Mouse (Mus musculus): Measurements from ENCODE around the gene Gm4303. TPM values are rescaled to one million over a fixed set of nuclear protein-coding genes. Genes with fewer than 3 reads are reported as not detected.
"Not testable (repeated sequence)": the region's sequence is repeated elsewhere in the genome, so short reads cannot be mapped to it uniquely, and the experiment has no call there.

Gm4303 gene
- not detected for polyA plus RNA-seq (2012; fragmentation: generic; extraction: Trizol)
- long read RNA-seq, experiment 1: 0 reads
- long read RNA-seq, experiment 2: 0 reads

GRCm38 (mm10) chr10:100345672-100346071, at the start of gene Gm4303:
TSS of gene Gm4303 (plus strand) at chr10:100345972.
- H3K36me3 ChIP-seq (ENCODE audit: control insufficient read depth, insufficient read depth); H3K79me3 ChIP-seq (ENCODE audit: low read depth); H3K27me3 ChIP-seq (ENCODE audit: control insufficient read depth, insufficient read depth, insufficient read length); H3ac ChIP-seq (ENCODE audit: control insufficient read depth, insufficient read length, low read depth); H3K79me2 ChIP-seq (ENCODE audit: control insufficient read depth, insufficient read depth); H3K4me3 ChIP-seq (ENCODE audit: insufficient read depth, poor library complexity, severe bottlenecking): not testable (repeated sequence)

GRCm38 (mm10) chr10:100296105-100296504, 49.7 kb upstream of the Gm4303 start:
- no peak for TF ChIP-seq MYOG (IDR thresholded peaks at IDR 0.05; ENCODE audit: control insufficient read depth, extremely low read depth, insufficient read length)
- no peaks in the 10 kb centered on the region for H3K79me3 ChIP-seq (ENCODE audit: low read depth)
- H3ac ChIP-seq (ENCODE audit: control insufficient read depth, insufficient read length, low read depth): no peak overlapping the region
- no peaks in the 10 kb centered on the region for H3K36me3 ChIP-seq (ENCODE audit: control insufficient read depth, insufficient read depth)
- no peaks in the 10 kb centered on the region for H3K79me2 ChIP-seq (ENCODE audit: control insufficient read depth, insufficient read depth)
- no peaks in the 10 kb centered on the region for H3K27me3 ChIP-seq (ENCODE audit: control insufficient read depth, insufficient read depth, insufficient read length)
- no peak overlapping the region for H3K4me3 ChIP-seq (ENCODE audit: insufficient read depth, poor library complexity, severe bottlenecking)

DNA sequence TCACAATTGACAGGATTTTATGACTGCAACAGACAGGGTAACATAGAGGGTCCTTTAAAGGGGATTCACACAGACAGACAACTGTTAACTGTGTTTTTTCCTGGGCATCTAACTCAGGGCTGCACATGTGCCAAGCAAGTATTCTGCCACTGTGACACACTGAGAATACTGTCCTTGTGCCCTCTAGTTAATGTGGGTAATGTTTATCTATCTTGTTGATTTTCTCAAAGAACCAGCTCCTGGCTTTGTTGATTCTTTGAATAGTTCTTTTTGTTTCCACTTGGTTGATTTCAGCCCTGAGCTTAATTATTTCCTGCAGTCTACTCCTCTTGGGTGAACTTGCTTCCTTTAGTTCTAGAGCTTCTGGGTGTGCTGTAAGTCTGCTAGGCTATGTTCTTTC, 45.7 kb upstream of the Gm4303 start:
- not testable (repeated sequence) for H3K36me3 ChIP-seq (ENCODE audit: control insufficient read depth, insufficient read depth); H3K4me3 ChIP-seq (ENCODE audit: insufficient read depth, poor library complexity, severe bottlenecking); H3K27me3 ChIP-seq (ENCODE audit: control insufficient read depth, insufficient read depth, insufficient read length); H3K79me3 ChIP-seq (ENCODE audit: low read depth); H3ac ChIP-seq (ENCODE audit: control insufficient read depth, insufficient read length, low read depth); H3K79me2 ChIP-seq (ENCODE audit: control insufficient read depth, insufficient read depth)

- not testable (repeated sequence) for H3K27me3 ChIP-seq (ENCODE audit: control insufficient read depth, insufficient read depth, insufficient read length); H3ac ChIP-seq (ENCODE audit: control insufficient read depth, insufficient read length, low read depth); H3K36me3 ChIP-seq (ENCODE audit: control insufficient read depth, insufficient read depth)
Measured at GRCm38 (mm10) chr10:100335376-100335775, 10.4 kb upstream of the Gm4303 start, which contains the start of gene Gm4301. TSS of gene Gm4301 (plus strand) at chr10:100335676.

DNA sequence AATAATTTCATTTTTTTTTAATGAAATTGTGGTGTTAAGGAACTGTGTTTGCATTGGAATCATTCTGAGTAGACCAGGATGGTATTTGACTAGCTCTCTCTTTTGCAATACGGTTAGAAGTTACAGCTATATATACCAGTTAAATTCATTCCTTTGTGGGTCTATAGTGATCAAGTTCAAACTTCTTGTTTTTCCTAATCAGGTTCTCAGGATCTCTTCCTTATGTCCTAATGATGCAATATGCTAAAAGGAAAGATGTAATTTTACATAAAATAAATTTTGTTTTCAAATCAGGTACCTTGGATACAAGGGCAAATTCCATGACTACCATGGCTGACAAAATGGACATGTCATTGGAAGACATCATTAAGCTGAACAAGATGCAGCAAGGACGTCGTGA, 5.2 kb upstream of the Gm4303 start, which contains the start of gene Gm4302:
Gene Gm4302 (plus strand): TSS at position 301 of the 400 bp plus-strand sequence.
- not testable (repeated sequence) for H3K27me3 ChIP-seq (ENCODE audit: control insufficient read depth, insufficient read depth, insufficient read length); H3K79me3 ChIP-seq (ENCODE audit: low read depth); H3ac ChIP-seq (ENCODE audit: control insufficient read depth, insufficient read length, low read depth); H3K79me2 ChIP-seq (ENCODE audit: control insufficient read depth, insufficient read depth); H3K36me3 ChIP-seq (ENCODE audit: control insufficient read depth, insufficient read depth); H3K4me3 ChIP-seq (ENCODE audit: insufficient read depth, poor library complexity, severe bottlenecking)

More at GRCm38 (mm10) chr10:100335376-100335775, 10.4 kb upstream of the Gm4303 start, which contains the start of gene Gm4301:
- H3K4me3 ChIP-seq (ENCODE audit: insufficient read depth, poor library complexity, severe bottlenecking); H3K79me3 ChIP-seq (ENCODE audit: low read depth); H3K79me2 ChIP-seq (ENCODE audit: control insufficient read depth, insufficient read depth): not testable (repeated sequence)

DNA sequence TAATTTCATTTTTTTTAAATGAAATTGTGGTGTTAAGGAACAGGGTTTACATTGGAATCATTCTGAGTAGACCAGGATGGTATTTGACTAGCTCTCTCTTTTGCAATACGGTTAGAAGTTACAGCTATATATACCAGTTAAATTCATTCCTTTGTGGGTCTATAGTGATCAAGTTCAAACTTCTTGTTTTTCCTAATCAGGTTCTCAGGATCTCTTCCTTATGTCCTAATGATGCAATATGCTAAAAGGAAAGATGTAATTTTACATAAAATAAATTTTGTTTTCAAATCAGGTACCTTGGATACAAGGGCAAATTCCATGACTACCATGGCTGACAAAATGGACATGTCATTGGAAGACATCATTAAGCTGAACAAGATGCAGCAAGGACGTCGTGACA, 5.0 kb downstream of the Gm4303 start, which contains the start of gene Gm4305:
Gene Gm4305 (plus strand): TSS at position 301 of the 400 bp plus-strand sequence.
- not testable (repeated sequence) for H3K4me3 ChIP-seq (ENCODE audit: insufficient read depth, poor library complexity, severe bottlenecking); H3ac ChIP-seq (ENCODE audit: control insufficient read depth, insufficient read length, low read depth); H3K79me3 ChIP-seq (ENCODE audit: low read depth); H3K27me3 ChIP-seq (ENCODE audit: control insufficient read depth, insufficient read depth, insufficient read length); H3K36me3 ChIP-seq (ENCODE audit: control insufficient read depth, insufficient read depth); H3K79me2 ChIP-seq (ENCODE audit: control insufficient read depth, insufficient read depth)

GRCm38 (mm10) chr10:100356841-100357240, 11.1 kb downstream of the Gm4303 start:
- H3K79me3 ChIP-seq (ENCODE audit: low read depth); H3K27me3 ChIP-seq (ENCODE audit: control insufficient read depth, insufficient read depth, insufficient read length): not testable (repeated sequence)

GRCm38 (mm10) chr10:100361038-100361437, 15.3 kb downstream of the Gm4303 start, which contains the start of gene Gm4307:
TSS of gene Gm4307 (plus strand) at chr10:100361338.
- H3K36me3 ChIP-seq (ENCODE audit: control insufficient read depth, insufficient read depth); H3K27me3 ChIP-seq (ENCODE audit: control insufficient read depth, insufficient read depth, insufficient read length); H3K79me2 ChIP-seq (ENCODE audit: control insufficient read depth, insufficient read depth); H3K4me3 ChIP-seq (ENCODE audit: insufficient read depth, poor library complexity, severe bottlenecking); H3ac ChIP-seq (ENCODE audit: control insufficient read depth, insufficient read length, low read depth); H3K79me3 ChIP-seq (ENCODE audit: low read depth): not testable (repeated sequence)

More at GRCm38 (mm10) chr10:100356841-100357240, 11.1 kb downstream of the Gm4303 start:
- H3K36me3 ChIP-seq (ENCODE audit: control insufficient read depth, insufficient read depth); H3K79me2 ChIP-seq (ENCODE audit: control insufficient read depth, insufficient read depth); H3K4me3 ChIP-seq (ENCODE audit: insufficient read depth, poor library complexity, severe bottlenecking); H3ac ChIP-seq (ENCODE audit: control insufficient read depth, insufficient read length, low read depth): not testable (repeated sequence)

DNA sequence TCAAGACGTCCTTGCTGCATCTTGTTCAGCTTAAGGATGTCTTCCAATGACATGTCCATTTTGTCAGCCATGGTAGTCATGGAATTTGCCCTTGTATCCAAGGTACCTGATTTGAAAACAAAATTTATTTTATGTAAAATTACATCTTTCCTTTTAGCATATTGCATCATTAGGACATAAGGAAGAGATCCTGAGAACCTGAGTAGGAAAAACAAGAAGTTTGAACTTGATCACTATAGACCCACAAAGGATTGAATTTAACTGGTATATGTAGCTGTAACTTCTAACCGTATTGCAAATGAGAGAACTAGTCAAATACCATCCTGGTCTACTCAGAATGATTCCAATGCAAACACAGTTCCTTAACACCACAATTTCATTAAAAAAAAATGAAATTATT, 36.7 kb downstream of the Gm4303 start, which contains the start of gene Gm4312:
Gene Gm4312 (minus strand): TSS at position 101 of the 400 bp plus-strand sequence.
- not testable (repeated sequence) for H3K4me3 ChIP-seq (ENCODE audit: insufficient read depth, poor library complexity, severe bottlenecking); H3K79me2 ChIP-seq (ENCODE audit: control insufficient read depth, insufficient read depth); H3K36me3 ChIP-seq (ENCODE audit: control insufficient read depth, insufficient read depth); H3ac ChIP-seq (ENCODE audit: control insufficient read depth, insufficient read length, low read depth); H3K79me3 ChIP-seq (ENCODE audit: low read depth); H3K27me3 ChIP-seq (ENCODE audit: control insufficient read depth, insufficient read depth, insufficient read length)

Other genes with a start within 250 kb of the Gm4303 start
- not detected for gene Gm4301, start 10.3 kb upstream of the Gm4303 start, polyA plus RNA-seq (2012; fragmentation: generic; extraction: Trizol)
- gene Gm4302, start 5.1 kb upstream of the Gm4303 start, polyA plus RNA-seq (2012; fragmentation: generic; extraction: Trizol): 0.19 TPM
- not detected for gene Gm4305, start 5.1 kb downstream of the Gm4303 start, polyA plus RNA-seq (2012; fragmentation: generic; extraction: Trizol)
- gene Gm4307, start 15.4 kb downstream of the Gm4303 start, polyA plus RNA-seq (2012; fragmentation: generic; extraction: Trizol): not detected
- not detected for gene Gm4312, start 36.6 kb downstream of the Gm4303 start, polyA plus RNA-seq (2012; fragmentation: generic; extraction: Trizol)
- 3.4 TPM for gene Tmtc3, start 141.4 kb downstream of the Gm4303 start, polyA plus RNA-seq (2012; fragmentation: generic; extraction: Trizol)
- 2.2 TPM for gene Cep290, start 141.6 kb downstream of the Gm4303 start, polyA plus RNA-seq (2012; fragmentation: generic; extraction: Trizol)
- gene 4930430F08Rik, start 244.5 kb downstream of the Gm4303 start, polyA plus RNA-seq (2012; fragmentation: generic; extraction: Trizol): 7.8 TPM
- gene 1700017N19Rik, start 244.5 kb downstream of the Gm4303 start, polyA plus RNA-seq (2012; fragmentation: generic; extraction: Trizol): not detected